Mouse (Mus musculus): ENCODE results near the gene Tmem53. TPM values are rescaled to one million over a fixed set of nuclear protein-coding genes. Genes with fewer than 3 reads are reported as not detected.

Gene Tmem53
- polyA plus RNA-seq, 1 experiment from 2014 or later, result 38.0 TPM

DNA sequence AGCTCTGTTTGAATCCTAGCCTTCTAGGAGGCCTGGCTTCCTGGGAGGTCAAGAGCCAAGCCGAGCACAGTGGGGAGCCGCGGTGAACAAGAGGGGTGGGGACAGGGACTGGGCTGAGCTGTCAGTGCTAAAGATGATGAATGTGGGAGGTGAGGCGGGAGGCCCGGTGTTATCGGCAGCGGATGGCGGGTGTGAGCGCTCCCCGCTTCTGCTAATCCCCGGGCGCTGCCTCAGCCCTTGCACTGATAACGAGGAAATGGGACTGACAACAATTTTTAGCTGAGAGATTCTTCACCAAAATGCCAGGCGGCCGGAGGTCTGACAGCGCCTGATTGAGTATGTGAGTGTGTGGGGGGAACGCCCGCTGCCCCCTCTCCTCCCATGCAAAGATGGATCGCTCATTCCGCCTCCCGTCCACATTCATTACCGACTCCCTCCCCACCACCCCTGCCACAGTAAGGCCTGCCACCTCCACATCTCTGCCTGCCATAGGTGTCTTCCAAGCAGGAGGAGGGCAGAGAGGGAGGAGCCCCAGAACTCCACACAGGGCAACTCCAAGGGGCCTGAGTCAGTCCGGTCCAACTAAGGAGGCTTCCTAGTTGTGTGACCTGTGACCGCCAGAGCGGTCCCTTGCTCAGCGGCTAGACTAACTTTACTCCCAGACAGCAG is 60.8 kb downstream of the Tmem53 start:
- H3K36me3 ChIP-seq (ENCODE audit: control insufficient read depth, insufficient read depth, low read length), result no peaks in the 10 kb centered on the region
- ATAC-seq (ENCODE audit: insufficient number of reproducible peaks, insufficient read depth, low FRiP score, low read depth), result 0 out of 2 replicates have a peak, but pooled peaks have one; percentile 27
- WGBS, result 4% methylated on average over 26 of the region's 26 CpGs
- peak overlapping the region; percentile 59 for H3K4me2 ChIP-seq (ENCODE audit: low read length)
- H3K4me1 ChIP-seq (ENCODE audit: control insufficient read depth in 2 of 2, insufficient read depth in 2 of 2, low read length in 2 of 2), result peaks cover 8 to 11% of the 10 kb centered on the region in 2 experiments; a peak in 3 of 4 replicates
- peak overlapping the region in 1 of 2 experiments; percentile 14; a peak in 2 of 4 replicates for H3K4me3 ChIP-seq (ENCODE audit: control insufficient read depth in 1 of 2, insufficient read depth in 1 of 2, low read depth in 1 of 2, low read length in 2 of 2)
- H3K9ac ChIP-seq (ENCODE audit: low read length), result no peak overlapping the region
- peaks cover 54% of the 10 kb centered on the region for H3K27me3 ChIP-seq (ENCODE audit: control insufficient read depth, insufficient read depth, low read length)
- H3K9me3 ChIP-seq (ENCODE audit: control insufficient read depth, low read length), result no peaks in the 10 kb centered on the region
- H3K27ac ChIP-seq (replicated peaks in 1 of 2; ENCODE audit: control insufficient read depth in 1 of 2, insufficient read depth in 1 of 2, low read depth in 2 of 2, low read length in 2 of 2), result no peak overlapping the region

- WGBS, result 6% methylated on average over 4 of the region's 4 CpGs
- Histone ChIP-seq H3K9me3 (ENCODE audit: control insufficient read depth, low read length) (no peaks in the 10 kb centered on the region), H3K9ac (ENCODE audit: low read length) (no peak overlapping the region), H3K36me3 (ENCODE audit: control insufficient read depth, insufficient read depth, low read length) (no peaks in the 10 kb centered on the region), H3K4me3 (ENCODE audit: control insufficient read depth in 1 of 2, insufficient read depth in 1 of 2, low read depth in 1 of 2, low read length in 2 of 2) (peak overlapping the region in 1 of 2 experiments; percentile 14; a peak in 2 of 4 replicates), H3K27me3 (ENCODE audit: control insufficient read depth, insufficient read depth, low read length) (peaks cover 57% of the 10 kb centered on the region), H3K4me2 (ENCODE audit: low read length) (peak overlapping the region; percentile 59), H3K27ac (replicated peaks in 1 of 2; ENCODE audit: control insufficient read depth in 1 of 2, insufficient read depth in 1 of 2, low read depth in 2 of 2, low read length in 2 of 2) (no peak overlapping the region), H3K4me1 (ENCODE audit: control insufficient read depth in 2 of 2, insufficient read depth in 2 of 2, low read length in 2 of 2) (peaks cover 11 to 13% of the 10 kb centered on the region in 2 experiments; a peak in 3 of 4 replicates)
- ATAC-seq (ENCODE audit: insufficient number of reproducible peaks, insufficient read depth, low FRiP score, low read depth), result 0 out of 2 replicates have a peak, but pooled peaks have one; percentile 13
Measured at GRCm38 (mm10) chr4:117313085-117313424, 61.3 kb downstream of the Tmem53 start.

DNA sequence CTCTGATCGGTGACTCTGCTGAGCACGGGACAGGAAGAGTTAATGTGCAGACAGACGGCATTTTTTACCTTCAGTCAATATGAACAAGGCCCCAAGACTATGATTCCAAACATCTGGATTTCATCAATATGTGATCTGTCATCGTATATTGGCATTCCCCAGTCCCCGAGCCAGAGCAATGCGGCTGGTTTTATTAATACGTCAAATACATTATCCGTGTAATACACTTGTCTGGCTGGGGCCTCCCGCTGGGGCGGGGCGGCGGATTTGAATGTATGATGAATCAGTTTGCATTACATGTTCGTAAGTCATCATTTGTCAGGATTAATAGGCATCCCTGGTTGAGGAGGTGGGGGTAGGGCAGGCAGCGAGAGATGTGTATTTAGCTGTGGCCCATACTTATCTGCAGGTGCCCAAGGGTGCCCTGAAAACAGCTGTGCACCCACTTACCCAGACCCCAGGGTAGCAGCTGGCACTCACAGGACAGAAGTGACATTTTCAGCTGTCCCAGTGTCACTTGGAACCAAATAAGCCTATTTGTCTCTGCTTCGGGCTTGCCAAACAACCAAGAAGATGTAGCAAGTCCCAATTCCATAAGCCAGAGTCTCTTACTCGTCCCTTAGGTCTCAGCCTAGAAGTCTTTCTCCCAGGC is 63.2 kb downstream of the Tmem53 start:
- H3K36me3 ChIP-seq (ENCODE audit: control insufficient read depth, insufficient read depth, low read length), result no peaks in the 10 kb centered on the region
- peaks cover 73% of the 10 kb centered on the region for H3K27me3 ChIP-seq (ENCODE audit: control insufficient read depth, insufficient read depth, low read length)
- no peaks in the 10 kb centered on the region for H3K9me3 ChIP-seq (ENCODE audit: control insufficient read depth, low read length)
- no peak overlapping the region for H3K4me2 ChIP-seq (ENCODE audit: low read length)
- peaks cover 11 to 13% of the 10 kb centered on the region in 2 experiments; a peak in 3 of 4 replicates for H3K4me1 ChIP-seq (ENCODE audit: control insufficient read depth in 2 of 2, insufficient read depth in 2 of 2, low read length in 2 of 2)
- WGBS, result 79% methylated on average over 16 of the region's 16 CpGs
- no peak overlapping the region for H3K9ac ChIP-seq (ENCODE audit: low read length)
- no peak overlapping the region for H3K4me3 ChIP-seq (ENCODE audit: control insufficient read depth in 1 of 2, insufficient read depth in 1 of 2, low read depth in 1 of 2, low read length in 2 of 2)
- ATAC-seq (ENCODE audit: insufficient number of reproducible peaks, insufficient read depth, low FRiP score, low read depth), result no peak
- no peak overlapping the region for H3K27ac ChIP-seq (replicated peaks in 1 of 2; ENCODE audit: control insufficient read depth in 1 of 2, insufficient read depth in 1 of 2, low read depth in 2 of 2, low read length in 2 of 2)

DNA sequence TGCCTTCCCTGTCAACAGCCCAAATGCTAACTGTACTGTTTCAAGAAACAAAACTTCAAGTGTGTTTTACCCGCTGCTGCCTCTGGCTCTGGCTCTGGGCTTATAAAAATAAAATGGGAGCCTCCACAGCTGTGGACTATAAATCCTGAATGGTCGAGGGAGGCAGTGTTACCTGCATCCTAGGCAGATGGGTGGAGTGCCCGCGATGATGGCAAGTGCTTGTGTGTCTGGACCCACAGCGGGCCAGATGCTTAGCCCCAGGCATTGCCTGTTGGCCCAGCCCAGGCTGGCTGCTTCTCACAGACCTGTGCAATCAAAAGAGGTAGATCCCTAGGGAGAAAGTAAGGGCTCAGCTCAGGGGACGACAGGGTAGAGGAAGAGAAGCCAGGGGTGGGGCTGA is 65.0 kb downstream of the Tmem53 start:
- no peaks in the 10 kb centered on the region for H3K36me3 ChIP-seq (ENCODE audit: control insufficient read depth, insufficient read depth, low read length)
- no peak overlapping the region for H3K4me3 ChIP-seq (ENCODE audit: control insufficient read depth in 1 of 2, insufficient read depth in 1 of 2, low read depth in 1 of 2, low read length in 2 of 2)
- no peak overlapping the region for H3K27ac ChIP-seq (replicated peaks in 1 of 2; ENCODE audit: control insufficient read depth in 1 of 2, insufficient read depth in 1 of 2, low read depth in 2 of 2, low read length in 2 of 2)
- no peak for ATAC-seq (ENCODE audit: insufficient number of reproducible peaks, insufficient read depth, low FRiP score, low read depth)
- H3K27me3 ChIP-seq (ENCODE audit: control insufficient read depth, insufficient read depth, low read length), result peaks cover 82% of the 10 kb centered on the region
- H3K9ac ChIP-seq (ENCODE audit: low read length), result no peak overlapping the region
- H3K4me2 ChIP-seq (ENCODE audit: low read length), result no peak overlapping the region
- H3K4me1 ChIP-seq (ENCODE audit: control insufficient read depth in 2 of 2, insufficient read depth in 2 of 2, low read length in 2 of 2), result peaks cover 11 to 13% of the 10 kb centered on the region in 2 experiments; a peak in 3 of 4 replicates
- H3K9me3 ChIP-seq (ENCODE audit: control insufficient read depth, low read length), result no peaks in the 10 kb centered on the region
- 48% methylated on average over 6 of the region's 6 CpGs for WGBS

DNA sequence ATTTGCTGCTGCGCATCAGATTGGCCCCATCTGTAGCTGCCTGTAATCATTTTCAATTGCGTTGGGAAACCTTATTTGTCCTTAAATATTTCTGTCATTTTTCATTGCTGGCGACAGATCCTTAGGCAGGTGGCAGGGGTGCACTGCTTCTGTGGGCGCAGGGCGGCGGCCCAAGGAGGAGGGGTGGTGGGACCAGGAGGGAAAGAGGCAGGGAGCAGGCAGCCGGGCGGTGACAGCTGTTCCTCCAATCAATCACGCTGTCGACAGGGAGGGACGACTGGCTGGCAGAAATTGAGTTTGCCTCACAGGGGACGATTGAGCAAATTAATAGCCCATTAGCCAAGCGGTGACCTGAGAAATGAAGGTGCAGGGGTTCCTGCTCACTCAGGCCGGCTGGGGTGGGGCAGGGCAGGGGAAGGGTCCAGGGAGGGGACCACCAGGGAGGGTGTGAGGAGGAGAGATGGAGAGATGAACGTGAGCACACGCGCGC is 66.0 kb downstream of the Tmem53 start:
- WGBS, result 14% methylated on average over 18 of the region's 18 CpGs
- no peak overlapping the region for H3K4me3 ChIP-seq (ENCODE audit: control insufficient read depth in 1 of 2, insufficient read depth in 1 of 2, low read depth in 1 of 2, low read length in 2 of 2)

More for the DNA sequence above, 66.0 kb downstream of the Tmem53 start:
- no peak overlapping the region for H3K27ac ChIP-seq (replicated peaks in 1 of 2; ENCODE audit: control insufficient read depth in 1 of 2, insufficient read depth in 1 of 2, low read depth in 2 of 2, low read length in 2 of 2)
- no peaks in the 10 kb centered on the region for H3K36me3 ChIP-seq (ENCODE audit: control insufficient read depth, insufficient read depth, low read length)
- H3K4me1 ChIP-seq (ENCODE audit: control insufficient read depth in 2 of 2, insufficient read depth in 2 of 2, low read length in 2 of 2), result peaks cover 4 to 8% of the 10 kb centered on the region in 2 experiments; a peak in 3 of 4 replicates
- ATAC-seq (ENCODE audit: insufficient number of reproducible peaks, insufficient read depth, low FRiP score, low read depth), result no peak
- H3K9me3 ChIP-seq (ENCODE audit: control insufficient read depth, low read length), result no peaks in the 10 kb centered on the region
- no peak overlapping the region for H3K4me2 ChIP-seq (ENCODE audit: low read length)
- no peak overlapping the region for H3K9ac ChIP-seq (ENCODE audit: low read length)
- H3K27me3 ChIP-seq (ENCODE audit: control insufficient read depth, insufficient read depth, low read length), result peaks cover 84% of the 10 kb centered on the region

Other genes with a start within 250 kb of the Tmem53 start
- gene Eif2b3, start 232.5 kb upstream of the Tmem53 start, polyA plus RNA-seq (2014; fragmentation: Nextera tagmentation; extraction: Ambion mirVana), result 21.5 and 22.0 TPM in 2 replicates
- 1.8 and 2.0 TPM in 2 replicates for gene Ptch2, start 155.9 kb upstream of the Tmem53 start, polyA plus RNA-seq (2014; fragmentation: Nextera tagmentation; extraction: Ambion mirVana)
- gene Btbd19, start 126.2 kb upstream of the Tmem53 start, polyA plus RNA-seq (2014; fragmentation: Nextera tagmentation; extraction: Ambion mirVana), result 2.5 and 3.8 TPM in 2 replicates
- not detected in 2 replicates for gene Tctex1d4, start 125.2 kb upstream of the Tmem53 start, polyA plus RNA-seq (2014; fragmentation: Nextera tagmentation; extraction: Ambion mirVana)
- gene Plk3, start 118.0 kb upstream of the Tmem53 start, polyA plus RNA-seq (2014; fragmentation: Nextera tagmentation; extraction: Ambion mirVana), result 1.6 and 2.0 TPM in 2 replicates
- gene Rps8, start 95.7 kb upstream of the Tmem53 start, polyA plus RNA-seq (2014; fragmentation: Nextera tagmentation; extraction: Ambion mirVana), result 784 and 900 TPM in 2 replicates
- 32.0 and 35.9 TPM in 2 replicates for gene Kif2c, start 69.3 kb upstream of the Tmem53 start, polyA plus RNA-seq (2014; fragmentation: Nextera tagmentation; extraction: Ambion mirVana)
- 0.27 and 0.42 TPM in 2 replicates for gene Armh1, start 174 bp downstream of the Tmem53 start, polyA plus RNA-seq (2014; fragmentation: Nextera tagmentation; extraction: Ambion mirVana)
- 31.5 and 36.4 TPM in 2 replicates for gene Rnf220, start 245.1 kb downstream of the Tmem53 start, polyA plus RNA-seq (2014; fragmentation: Nextera tagmentation; extraction: Ambion mirVana)

Data from heart, embryonic 14.5 days (tissue).